Mouse (Mus musculus): ENCODE data around the gene Kcnd3. TPM values are rescaled to one million over a fixed set of nuclear protein-coding genes. Genes with fewer than 3 reads are reported as not detected.

Kcnd3 gene
- polyA plus RNA-seq, 1 experiment from 2014 or later: 0.24 TPM

DNA sequence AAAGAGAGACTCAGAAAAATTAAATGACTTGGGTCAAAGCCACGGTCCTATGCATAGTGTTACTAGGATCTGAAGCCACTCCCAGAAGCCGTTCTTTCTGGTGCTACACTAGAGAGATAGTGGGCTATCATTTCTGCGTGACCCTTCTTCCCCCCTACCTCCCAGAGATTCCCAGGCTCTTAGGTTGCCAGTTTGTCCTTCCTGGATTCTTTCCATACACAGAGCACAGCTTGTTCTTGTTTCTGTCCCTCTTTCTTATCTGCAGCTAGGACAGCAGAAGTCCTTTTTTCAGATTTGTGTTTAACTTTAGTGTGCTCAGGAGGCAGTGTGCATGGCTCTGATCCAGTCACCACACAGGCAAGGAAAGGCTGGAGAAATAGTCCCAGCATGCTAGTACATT is 52.1 kb downstream of the Kcnd3 start:
- no peak overlapping the region for H3K27ac ChIP-seq
- no peaks in the 10 kb centered on the region; the same call in 1 of the 2 replicates for H3K27me3 ChIP-seq
- H3K4me3 ChIP-seq (replicated peaks): no peak overlapping the region
- no peak overlapping the region for H3K9ac ChIP-seq (replicated peaks)
- H3K36me3 ChIP-seq: no peaks in the 10 kb centered on the region
- H3K9me3 ChIP-seq: no peaks in the 10 kb centered on the region
- 85% methylated on average over 3 of the region's 3 CpGs for WGBS
- no peaks in the 10 kb centered on the region for H3K4me1 ChIP-seq (replicated peaks)
- no peak overlapping the region for H3K4me2 ChIP-seq
- ATAC-seq (ENCODE audit: insufficient number of reproducible peaks, insufficient read depth, low FRiP score, low TSS enrichment, low read depth): no peak

DNA sequence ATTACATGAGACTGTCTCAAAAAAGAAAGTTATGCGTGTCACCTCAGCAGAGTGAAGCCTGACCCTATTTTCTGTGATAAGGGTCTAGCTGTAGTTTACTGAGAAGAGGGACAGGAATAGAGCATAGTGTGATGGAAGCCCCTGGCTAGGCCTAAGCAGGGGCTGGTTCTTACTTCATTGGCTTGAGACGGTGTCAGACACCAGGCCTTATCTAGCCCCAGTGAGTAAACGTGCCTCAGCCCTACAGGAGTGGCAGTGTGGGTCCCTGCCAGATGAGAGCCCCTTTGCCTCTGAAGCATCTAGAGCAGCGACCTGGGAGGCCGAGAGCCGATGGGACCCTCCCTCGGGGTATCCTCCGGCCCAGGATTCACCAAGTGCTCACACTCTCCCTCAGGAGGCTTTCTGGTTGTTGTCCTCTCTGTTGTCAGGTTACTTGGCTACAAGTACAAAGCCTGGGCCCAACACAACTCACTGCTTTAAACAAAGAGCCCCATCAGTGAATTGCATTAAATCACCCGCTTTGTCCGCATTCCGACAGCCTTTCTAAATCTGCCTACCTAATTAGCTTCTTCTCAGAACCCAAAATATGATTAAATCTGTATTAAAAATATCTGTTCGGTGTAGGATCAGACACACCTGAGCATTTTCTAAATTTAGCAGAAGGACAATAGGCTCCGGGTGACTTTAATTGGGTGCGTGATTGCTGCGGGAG is 53.2 kb downstream of the Kcnd3 start:
- WGBS: 78% methylated on average over 15 of the region's 15 CpGs
- Histone ChIP-seq H3K9ac (replicated peaks) (no peak overlapping the region), H3K27me3 (no peaks in the 10 kb centered on the region; the same call in 1 of the 2 replicates), H3K4me3 (replicated peaks) (no peak overlapping the region), H3K4me1 (replicated peaks) (no peaks in the 10 kb centered on the region), H3K36me3 (no peaks in the 10 kb centered on the region), H3K27ac (no peak overlapping the region), H3K4me2 (no peak overlapping the region), H3K9me3 (no peaks in the 10 kb centered on the region)
- no peak for ATAC-seq (ENCODE audit: insufficient number of reproducible peaks, insufficient read depth, low FRiP score, low TSS enrichment, low read depth)

DNA sequence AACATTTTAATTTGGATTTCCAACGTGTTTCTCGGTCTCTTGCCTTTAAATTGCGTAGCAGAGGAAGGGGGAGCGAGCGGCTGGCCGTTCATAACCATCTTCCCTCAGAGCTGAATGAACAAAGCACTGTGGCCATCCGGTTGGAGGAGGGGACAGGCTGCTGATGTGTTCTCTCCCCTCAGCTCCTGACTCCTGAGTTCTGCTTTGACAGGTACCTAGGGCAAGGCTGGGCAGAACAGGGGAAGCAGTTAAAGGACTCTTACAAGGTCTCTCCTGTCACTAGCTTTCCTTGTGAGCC is 53.7 kb downstream of the Kcnd3 start:
- H3K27ac ChIP-seq: no peak overlapping the region

DNA sequence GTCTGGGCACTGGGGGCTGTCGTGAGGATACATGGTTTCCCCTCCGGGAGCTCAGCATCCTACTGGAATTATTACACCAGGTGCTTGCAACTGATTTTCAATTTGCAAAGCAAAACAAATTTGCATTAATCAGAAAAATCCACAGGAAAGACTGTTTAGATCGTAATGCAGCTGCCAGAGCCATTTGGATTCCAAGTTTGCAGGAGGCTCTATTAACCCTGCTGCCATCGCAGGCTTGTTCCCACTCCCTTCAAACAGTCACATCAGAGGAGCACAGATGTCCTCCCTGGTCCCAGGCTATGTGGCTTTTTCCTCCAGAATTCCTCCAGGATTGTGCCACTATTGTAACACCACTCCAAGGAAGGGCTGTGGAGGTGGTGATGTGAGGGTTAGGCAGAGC is 54.5 kb downstream of the Kcnd3 start:
- Histone ChIP-seq H3K4me3 (replicated peaks) (no peak overlapping the region), H3K27ac (no peak overlapping the region), H3K9ac (replicated peaks) (no peak overlapping the region), H3K4me1 (replicated peaks) (no peaks in the 10 kb centered on the region), H3K36me3 (no peaks in the 10 kb centered on the region), H3K9me3 (no peaks in the 10 kb centered on the region), H3K4me2 (no peak overlapping the region), H3K27me3 (no peaks in the 10 kb centered on the region; the same call in 1 of the 2 replicates)
- 82% methylated on average over 4 of the region's 4 CpGs for WGBS
- no peak for ATAC-seq (ENCODE audit: insufficient number of reproducible peaks, insufficient read depth, low FRiP score, low TSS enrichment, low read depth)

More for the DNA sequence above, 53.7 kb downstream of the Kcnd3 start:
- 54% methylated on average over 7 of the region's 7 CpGs for WGBS
- Histone ChIP-seq H3K27me3 (no peaks in the 10 kb centered on the region; the same call in 1 of the 2 replicates), H3K9ac (replicated peaks) (no peak overlapping the region), H3K4me2 (no peak overlapping the region), H3K36me3 (no peaks in the 10 kb centered on the region), H3K9me3 (no peaks in the 10 kb centered on the region), H3K4me3 (replicated peaks) (no peak overlapping the region), H3K4me1 (replicated peaks) (no peaks in the 10 kb centered on the region)
- no peak for ATAC-seq (ENCODE audit: insufficient number of reproducible peaks, insufficient read depth, low FRiP score, low TSS enrichment, low read depth)

DNA sequence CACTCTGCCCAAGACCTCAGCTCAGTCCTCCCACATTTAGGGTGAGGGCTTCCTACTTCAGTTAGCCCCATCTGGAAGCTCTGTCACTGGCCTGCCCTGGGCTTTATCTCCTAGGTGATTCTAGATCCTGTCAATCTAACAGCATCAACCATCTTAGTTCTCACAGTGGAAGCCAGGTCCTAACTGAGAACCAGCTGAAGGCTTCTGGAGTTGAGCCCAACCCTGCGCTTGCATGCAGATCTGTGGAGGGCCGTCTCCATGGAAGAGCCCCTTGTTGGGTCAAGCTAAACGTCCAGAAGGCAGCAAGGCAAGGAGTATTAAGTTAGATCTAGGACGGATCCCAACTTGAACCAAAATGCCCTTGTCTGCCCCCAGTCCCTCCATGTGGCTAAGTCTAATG is 57.2 kb downstream of the Kcnd3 start:
- H3K9ac ChIP-seq (replicated peaks): no peak overlapping the region
- H3K4me1 ChIP-seq (replicated peaks): no peaks in the 10 kb centered on the region
- no peak overlapping the region for H3K4me3 ChIP-seq (replicated peaks)
- no peaks in the 10 kb centered on the region for H3K9me3 ChIP-seq
- 78% methylated on average over 4 of the region's 4 CpGs for WGBS
- no peak overlapping the region for H3K27ac ChIP-seq
- H3K27me3 ChIP-seq: peaks cover 3% of the 10 kb centered on the region; the same call in 1 of the 2 replicates
- H3K36me3 ChIP-seq: no peaks in the 10 kb centered on the region
- ATAC-seq (ENCODE audit: insufficient number of reproducible peaks, insufficient read depth, low FRiP score, low TSS enrichment, low read depth): no peak
- no peak overlapping the region for H3K4me2 ChIP-seq

DNA sequence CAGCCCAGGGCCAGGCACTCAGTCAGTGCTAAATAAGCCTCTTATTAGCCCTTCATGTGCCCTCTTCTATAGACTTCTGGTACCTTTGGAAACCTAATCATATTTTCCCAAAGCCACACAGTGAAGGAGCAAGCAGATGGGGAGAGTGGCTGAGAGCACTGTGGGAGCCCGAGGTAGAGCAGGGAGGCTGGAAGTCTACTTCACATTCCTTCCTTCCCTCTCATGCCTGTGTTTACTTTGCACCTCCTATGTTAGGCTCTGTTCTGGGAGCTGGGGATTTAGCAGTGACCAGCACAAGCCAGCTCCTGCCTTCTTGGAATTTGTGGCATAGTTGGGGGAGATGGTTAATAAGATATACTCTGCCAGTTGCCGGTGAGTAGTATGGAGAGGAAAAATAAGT is 59.7 kb downstream of the Kcnd3 start:
- H3K9me3 ChIP-seq: no peaks in the 10 kb centered on the region
- H3K4me2 ChIP-seq: no peak overlapping the region
- WGBS: 50% methylated on average over 2 of the region's 2 CpGs

DNA sequence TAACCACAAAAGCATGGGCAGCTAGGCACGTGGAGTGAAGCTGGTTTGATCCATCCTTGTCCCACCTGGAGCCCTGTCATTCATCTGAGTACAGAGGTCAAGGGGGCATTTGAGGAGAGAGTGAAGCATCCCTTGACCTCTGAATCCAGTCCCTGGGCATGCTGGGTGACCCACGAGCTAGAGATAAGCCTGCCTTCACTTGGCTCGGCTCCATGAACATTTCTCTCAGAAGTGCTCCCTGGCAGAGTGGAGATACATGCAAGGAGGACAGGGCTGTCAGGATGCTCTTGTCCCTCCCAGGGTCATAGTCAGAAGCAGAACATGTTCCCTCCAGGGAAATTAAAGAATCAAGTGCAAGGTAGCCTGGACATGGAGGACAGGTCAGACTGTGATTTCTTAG is 62.1 kb downstream of the Kcnd3 start:
- H3K4me2 ChIP-seq: no peak overlapping the region
- WGBS: 70% methylated on average over 3 of the region's 3 CpGs
- H3K27ac ChIP-seq: no peak overlapping the region

More for the DNA sequence above, 59.7 kb downstream of the Kcnd3 start:
- no peaks in the 10 kb centered on the region for H3K36me3 ChIP-seq
- ATAC-seq (ENCODE audit: insufficient number of reproducible peaks, insufficient read depth, low FRiP score, low TSS enrichment, low read depth): no peak
- no peak overlapping the region for H3K27ac ChIP-seq
- H3K9ac ChIP-seq (replicated peaks): no peak overlapping the region
- H3K4me3 ChIP-seq (replicated peaks): no peak overlapping the region
- no peaks in the 10 kb centered on the region for H3K4me1 ChIP-seq (replicated peaks)
- H3K27me3 ChIP-seq: 0 out of 2 replicates have a peak, but pooled peaks cover 3% of the 10 kb centered on the region

DNA sequence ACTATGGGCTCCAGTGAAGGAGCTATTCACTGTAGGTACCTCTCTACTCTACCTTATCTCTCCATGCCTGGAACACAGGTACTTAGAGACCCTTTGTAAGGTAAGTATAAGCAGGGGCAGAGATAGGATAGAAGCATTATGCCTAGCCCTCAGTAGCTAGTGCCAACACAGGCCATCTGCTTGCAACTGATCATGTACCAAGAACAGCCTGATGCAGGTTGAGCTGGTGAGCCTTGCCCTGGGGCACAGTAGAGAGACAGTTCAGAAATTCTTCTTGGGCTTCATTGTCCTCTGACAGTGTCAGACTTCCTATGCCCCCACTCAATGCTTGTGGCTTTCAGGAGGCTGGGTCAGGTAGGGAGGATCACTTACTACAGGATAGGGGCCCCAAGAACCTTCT is 62.9 kb downstream of the Kcnd3 start:
- ATAC-seq (ENCODE audit: insufficient number of reproducible peaks, insufficient read depth, low FRiP score, low TSS enrichment, low read depth): no peak

More for the DNA sequence above, 62.1 kb downstream of the Kcnd3 start:
- peaks cover 5% of the 10 kb centered on the region; the same call in 1 of the 2 replicates for H3K27me3 ChIP-seq
- no peaks in the 10 kb centered on the region for H3K36me3 ChIP-seq
- no peaks in the 10 kb centered on the region for H3K9me3 ChIP-seq
- no peaks in the 10 kb centered on the region for H3K4me1 ChIP-seq (replicated peaks)
- H3K4me3 ChIP-seq (replicated peaks): no peak overlapping the region
- H3K9ac ChIP-seq (replicated peaks): no peak overlapping the region
- ATAC-seq (ENCODE audit: insufficient number of reproducible peaks, insufficient read depth, low FRiP score, low TSS enrichment, low read depth): no peak

DNA sequence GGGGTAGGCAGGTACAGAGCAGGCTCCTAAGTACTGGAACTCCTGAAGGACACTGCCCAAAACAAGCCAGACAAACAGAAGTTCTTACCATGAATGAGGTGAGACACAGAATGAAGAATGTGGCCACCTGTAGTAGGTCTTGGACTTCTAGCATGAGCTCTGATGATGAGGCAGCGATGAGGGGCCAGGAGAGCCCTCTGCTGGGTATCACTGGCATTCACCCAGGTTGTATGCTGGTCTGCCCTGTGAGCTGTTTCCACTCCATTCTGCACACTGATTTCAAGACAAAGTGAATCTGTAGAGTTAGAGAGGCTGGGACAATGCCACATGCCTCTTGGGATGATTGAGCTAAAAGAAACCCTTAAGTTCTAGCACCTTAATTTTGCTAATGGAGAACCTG is 63.5 kb downstream of the Kcnd3 start:
- no peak for ATAC-seq (ENCODE audit: insufficient number of reproducible peaks, insufficient read depth, low FRiP score, low TSS enrichment, low read depth)
- Histone ChIP-seq H3K36me3 (no peaks in the 10 kb centered on the region), H3K27ac (no peak overlapping the region), H3K9ac (replicated peaks) (no peak overlapping the region), H3K9me3 (no peaks in the 10 kb centered on the region), H3K4me1 (replicated peaks) (no peaks in the 10 kb centered on the region), H3K4me3 (replicated peaks) (no peak overlapping the region), H3K4me2 (no peak overlapping the region), H3K27me3 (peaks cover 7% of the 10 kb centered on the region; the same call in 1 of the 2 replicates)
- WGBS: 67% methylated on average over 1 of the region's 1 CpGs

More for the DNA sequence above, 62.9 kb downstream of the Kcnd3 start:
- no peak overlapping the region for H3K27ac ChIP-seq
- H3K27me3 ChIP-seq: peaks cover 7% of the 10 kb centered on the region; the same call in 1 of the 2 replicates
- no peaks in the 10 kb centered on the region for H3K9me3 ChIP-seq
- H3K36me3 ChIP-seq: no peaks in the 10 kb centered on the region
- no peak overlapping the region for H3K4me3 ChIP-seq (replicated peaks)
- H3K4me1 ChIP-seq (replicated peaks): no peaks in the 10 kb centered on the region
- no peak overlapping the region for H3K4me2 ChIP-seq
- no peak overlapping the region for H3K9ac ChIP-seq (replicated peaks)

DNA sequence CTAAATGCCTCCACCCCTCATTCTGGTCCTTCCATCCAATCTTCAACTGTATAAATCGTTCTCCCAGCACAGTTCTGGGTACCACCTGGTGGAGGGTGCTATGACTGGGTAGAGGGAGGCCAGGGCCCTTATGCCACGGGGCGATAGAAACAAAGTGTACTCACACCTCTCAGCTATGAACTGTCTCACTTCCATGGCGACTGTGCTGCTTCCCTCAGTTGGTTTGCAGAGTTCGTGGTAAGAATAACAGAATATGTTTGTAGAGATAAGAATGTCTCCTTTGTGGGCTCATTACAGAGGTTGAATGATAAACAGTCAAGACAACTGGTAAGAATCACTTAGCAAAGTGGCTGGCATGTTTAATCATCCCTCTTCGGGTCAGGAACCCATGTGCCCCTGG is 68.3 kb downstream of the Kcnd3 start:
- Histone ChIP-seq H3K27ac (no peak overlapping the region), H3K4me2 (no peak overlapping the region), H3K36me3 (no peaks in the 10 kb centered on the region), H3K9me3 (no peaks in the 10 kb centered on the region), H3K4me1 (replicated peaks) (no peaks in the 10 kb centered on the region), H3K27me3 (peaks cover 4% of the 10 kb centered on the region; the same call in 1 of the 2 replicates), H3K4me3 (replicated peaks) (no peak overlapping the region), H3K9ac (replicated peaks) (no peak overlapping the region)
- 77% methylated on average over 6 of the region's 6 CpGs for WGBS
- ATAC-seq (ENCODE audit: insufficient number of reproducible peaks, insufficient read depth, low FRiP score, low TSS enrichment, low read depth): no peak

DNA sequence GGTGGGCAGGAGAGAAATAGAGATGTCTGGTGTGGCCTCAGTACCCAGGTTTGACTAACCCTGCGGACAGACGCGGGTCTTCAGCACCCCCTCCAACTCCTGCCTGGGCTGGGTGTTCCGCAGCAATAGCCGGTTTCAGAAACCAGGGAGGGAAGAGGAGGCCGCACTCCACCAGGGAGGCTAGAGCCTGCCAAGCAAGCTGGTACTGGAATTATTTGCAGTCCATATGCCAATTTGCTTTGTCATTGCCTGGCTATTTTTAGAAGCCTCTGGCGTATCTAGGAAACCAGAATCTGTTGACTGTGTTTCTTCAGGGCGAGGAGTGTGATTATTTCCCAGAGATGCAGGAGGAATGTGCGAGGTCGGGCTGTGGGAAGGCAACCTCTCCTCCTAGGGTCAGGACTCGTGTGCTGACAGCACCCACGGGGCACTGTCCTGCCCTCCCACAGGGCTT is 69.1 kb downstream of the Kcnd3 start:
- peaks cover 4% of the 10 kb centered on the region; the same call in 1 of the 2 replicates for H3K27me3 ChIP-seq
- no peaks in the 10 kb centered on the region for H3K36me3 ChIP-seq
- H3K9ac ChIP-seq (replicated peaks): no peak overlapping the region
- 77% methylated on average over 12 of the region's 12 CpGs for WGBS
- H3K27ac ChIP-seq: no peak overlapping the region
- H3K4me2 ChIP-seq: no peak overlapping the region
- no peak overlapping the region for H3K4me3 ChIP-seq (replicated peaks)
- ATAC-seq (ENCODE audit: insufficient number of reproducible peaks, insufficient read depth, low FRiP score, low TSS enrichment, low read depth): no peak
- H3K4me1 ChIP-seq (replicated peaks): no peaks in the 10 kb centered on the region
- no peaks in the 10 kb centered on the region for H3K9me3 ChIP-seq

DNA sequence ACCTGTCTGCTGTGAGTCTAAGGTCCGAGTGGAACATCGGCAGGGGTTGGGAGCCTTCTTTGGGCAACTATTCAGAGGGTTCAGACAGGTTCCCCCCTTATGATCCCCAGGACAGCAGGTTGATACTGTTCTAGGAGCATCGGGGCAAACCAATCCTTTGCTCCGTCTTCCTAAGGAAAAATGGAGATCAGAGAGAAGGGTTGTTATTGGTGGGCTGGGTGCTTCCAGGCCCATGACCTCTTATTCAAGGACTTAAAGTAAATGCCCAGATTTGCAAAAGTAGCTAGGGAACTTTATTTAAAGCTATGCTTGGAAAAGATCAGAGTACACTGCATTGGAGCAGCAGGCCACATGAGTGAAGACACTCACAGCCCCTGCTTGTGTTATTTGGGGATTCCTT is 69.5 kb downstream of the Kcnd3 start:
- no peaks in the 10 kb centered on the region for H3K9me3 ChIP-seq
- 86% methylated on average over 4 of the region's 4 CpGs for WGBS

More for the DNA sequence above, 69.5 kb downstream of the Kcnd3 start:
- no peak for ATAC-seq (ENCODE audit: insufficient number of reproducible peaks, insufficient read depth, low FRiP score, low TSS enrichment, low read depth)
- Histone ChIP-seq H3K4me3 (replicated peaks) (no peak overlapping the region), H3K9ac (replicated peaks) (no peak overlapping the region), H3K36me3 (no peaks in the 10 kb centered on the region), H3K27ac (no peak overlapping the region), H3K4me1 (replicated peaks) (no peaks in the 10 kb centered on the region), H3K4me2 (no peak overlapping the region), H3K27me3 (peaks cover 4% of the 10 kb centered on the region; the same call in 1 of the 2 replicates)

All from limb, embryonic 12.5 days (tissue).